ENCODE assay signal across 21 mouse cellular contexts in genomic region chr12:99390429-99390828, GRCm38 (mm10).
DNase-seq lines count a peak whose midpoint lies in the region; ATAC-seq and TF ChIP-seq lines count a peak whose summit lies in the region.
"Had no signal": no experiment of that assay in that cellular context is flagged by ENCODE, and none has a peak within 500 bp of the region (broad histone marks: within the 10 kb centered on the region; RNA-seq: fewer than 3 reads in every experiment).

No protein-coding gene starts in this region.

- H3K9me3 ChIP-seq in liver, embryonic 11.5 days (ENCODE audit: control insufficient read depth, low read length) = no peaks in the 10 kb centered on the region
- H3K9me3 ChIP-seq: forebrain, embryonic 15.5 days; heart, embryonic 10.5 days; heart, embryonic 15.5 days; hindbrain, embryonic 13.5 days had no signal

- H3K9ac ChIP-seq in liver, adult 2 months (ENCODE audit: low read depth, low read length) = no peak overlapping the region
- no peak overlapping the region for H3K9ac ChIP-seq in liver, embryonic 11.5 days (ENCODE audit: low read depth, low read length)
- H3K9ac ChIP-seq: forebrain, embryonic 15.5 days; heart, embryonic 15.5 days; hindbrain, embryonic 13.5 days had no signal

- H3K4me3 ChIP-seq in gastrocnemius, adult 2 months = no peak overlapping the region
- no peak overlapping the region for H3K4me3 ChIP-seq in liver, adult 2 months (ENCODE audit: insufficient read depth, low read depth, low read length)
- no peak overlapping the region for H3K4me3 ChIP-seq in liver, embryonic 11.5 days (ENCODE audit: low read depth, low read length)

- H3K27me3 ChIP-seq in liver, adult 2 months (ENCODE audit: control insufficient read depth, insufficient read depth, low read length) = no peaks in the 10 kb centered on the region
- H3K27me3 ChIP-seq in liver, embryonic 11.5 days (replicated peaks; ENCODE audit: control insufficient read depth, insufficient read depth, low read length) = no peaks in the 10 kb centered on the region
- H3K27me3 ChIP-seq: forebrain, embryonic 15.5 days; heart, embryonic 15.5 days; hindbrain, embryonic 13.5 days; Patski had no signal

- H3K27ac ChIP-seq in gastrocnemius, adult 2 months = peak overlapping the region; percentile 24; the same call in 1 of the 2 replicates
- H3K27ac ChIP-seq in liver, adult 2 months (replicated peaks; ENCODE audit: insufficient read depth, low read depth, low read length) = no peak overlapping the region
- H3K27ac ChIP-seq in liver, embryonic 11.5 days (ENCODE audit: low read depth, low read length) = no peak overlapping the region
- H3K27ac ChIP-seq: forebrain, embryonic 15.5 days; heart, embryonic 10.5 days; heart, embryonic 15.5 days; hindbrain, embryonic 13.5 days; hindbrain, postnatal 0 days had no signal

- peaks cover 35% of the 10 kb centered on the region; the same call in 1 of the 2 replicates for H3K79me2 ChIP-seq in liver, adult 2 months (ENCODE audit: control insufficient read depth, insufficient read depth, low read length)

- peaks cover 24% of the 10 kb centered on the region for H3K4me1 ChIP-seq in liver, adult 2 months (ENCODE audit: control insufficient read depth, insufficient read depth, low read length)
- peaks cover 26% of the 10 kb centered on the region for H3K4me1 ChIP-seq in liver, embryonic 11.5 days (replicated peaks; ENCODE audit: control insufficient read depth, insufficient read depth, low read length)

- no peak for TF ChIP-seq POLR2A in liver, adult 2 months (IDR thresholded peaks at IDR 0.05; ENCODE audit: extremely low read depth, insufficient read depth, low read length)

- WGBS in liver, adult 2 months = 7% methylated on average over 5 of the region's 5 CpGs
- WGBS in liver, embryonic 11.5 days = 71% methylated on average over 5 of the region's 5 CpGs

- peak; percentile 11 for DNase-seq in gastrocnemius, adult 2 months
- DNase-seq in gastrocnemius, postnatal 10 days = no peak
- DNase-seq in liver, adult 2 months (ENCODE audit: extremely low read depth, low read depth, low spot score) = peak; percentile 81
- no peak for DNase-seq in liver, embryonic 11.5 days (ENCODE audit: low spot score)
- peak; percentile 24 for DNase-seq in adipocyte (ENCODE audit: low spot score)
- peak; percentile 61 for DNase-seq in testis, postnatal 14 days (ENCODE audit: low spot score)
- DNase-seq in urinary bladder, postnatal 14 days (ENCODE audit: low spot score) = no peak
- DNase-seq: adrenal gland, adult 2 months; adrenal gland, postnatal 25 days; cerebellum, adult 11-12 months; cerebellum, adult 9-11 months; cerebellum, postnatal 36 days; gastrocnemius, postnatal 14 days; heart, postnatal 14 days had no signal

- intact Hi-C loops in gastrocnemius, adult 2 months (cut with DNase I) = loop anchor here (5.0 kb wide), 5 partner anchors 43 to 293 kb away; partner anchors contain the start of gene Foxn3

- no peak overlapping the region for H3K4me2 ChIP-seq in liver, embryonic 11.5 days

- H3K36me3 ChIP-seq in liver, adult 2 months (ENCODE audit: control insufficient read depth, insufficient read depth, low read length) = peaks cover 12% of the 10 kb centered on the region; the same call in 1 of the 2 replicates
- H3K36me3 ChIP-seq in liver, embryonic 11.5 days (ENCODE audit: control insufficient read depth, insufficient read depth, low read length) = 0 out of 2 replicates have a peak, but pooled peaks cover 2% of the 10 kb centered on the region

- ATAC-seq in liver, embryonic 11.5 days (replicated peaks; ENCODE audit: low FRiP score) = no peak
- ATAC-seq: activated CD4-positive, CD25-positive, alpha-beta regulatory T cell, adult 4 months; forebrain, embryonic 15.5 days; hindbrain, postnatal 0 days; Patski had no signal

- TF ChIP-seq CTCF in gastrocnemius, adult 2 months (IDR thresholded peaks at IDR 0.05) = no peak
- no peak for TF ChIP-seq CTCF in liver, adult 2 months (IDR thresholded peaks at IDR 0.05; ENCODE audit: low read depth, low read length)

Comparison
In these comparisons a context has a peak if more than half of its experiments do, and no peak if none do; other contexts are left out.
1. DNase-seq: peak in gastrocnemius, adult 2 months (single experiment), liver, adult 2 months (single experiment), adipocyte (single experiment) and testis, postnatal 14 days (single experiment); none in gastrocnemius, postnatal 10 days (single experiment), liver, embryonic 11.5 days (single experiment) and urinary bladder, postnatal 14 days (single experiment).